Comparison of ENCODE assay signal across 18 mouse cellular contexts in genomic region chr1:194505826-194506225, GRCm38 (mm10).
"Had no signal": no experiment of that assay in that cellular context is flagged by ENCODE, and none has a peak within 500 bp of the region (broad histone marks: within the 10 kb centered on the region; RNA-seq: fewer than 3 reads in every experiment).

No protein-coding gene starts in this region.

- H3K9ac ChIP-seq: lung, embryonic 14.5 days; midbrain, embryonic 12.5 days; neural tube, embryonic 13.5 days; neural tube, embryonic 15.5 days had no signal

- H3K27me3 ChIP-seq: midbrain, embryonic 12.5 days; neural tube, embryonic 13.5 days; neural tube, embryonic 15.5 days had no signal

- H3K27ac ChIP-seq: midbrain, embryonic 10.5 days; midbrain, embryonic 12.5 days; neural tube, embryonic 13.5 days; neural tube, embryonic 15.5 days had no signal

- DNase-seq: lung, adult 18-20 months; lung, postnatal 10 days; lung, postnatal 4 days; midbrain, embryonic 14.5 days; retina, postnatal 1 day; right cerebral cortex, adult 18-20 months; right cerebral cortex, postnatal 25 days; right cerebral cortex, postnatal 4 days; spleen, adult 18-20 months; thymus, adult 18-20 months; thymus, postnatal 14 days; thymus, postnatal 36 days had no signal

- H3K36me3 ChIP-seq: midbrain, embryonic 10.5 days; midbrain, embryonic 12.5 days; neural tube, embryonic 13.5 days; neural tube, embryonic 15.5 days had no signal

- H3K9me3 ChIP-seq: midbrain, embryonic 10.5 days; midbrain, embryonic 12.5 days; neural tube, embryonic 13.5 days; neural tube, embryonic 15.5 days had no signal

- H3K4me3 ChIP-seq: midbrain, embryonic 10.5 days; midbrain, embryonic 12.5 days; myocyte; neural tube, embryonic 13.5 days; neural tube, embryonic 15.5 days had no signal

- H3K4me1 ChIP-seq: midbrain, embryonic 12.5 days; neural tube, embryonic 13.5 days; neural tube, embryonic 15.5 days had no signal
